19 mouse cellular contexts compared by ENCODE assay signal in genomic region chr10:96486724-96487123, GRCm38 (mm10).
"Had no signal": no experiment of that assay in that cellular context is flagged by ENCODE, and none has a peak within 500 bp of the region (broad histone marks: within the 10 kb centered on the region; RNA-seq: fewer than 3 reads in every experiment).

No protein-coding gene starts in this region.

- ATAC-seq: forebrain, embryonic 13.5 days; forebrain, embryonic 14.5 days; forebrain, embryonic 15.5 days; forebrain, embryonic 16.5 days; forebrain, postnatal 0 days had no signal

- DNase-seq: cerebellum, adult 8-10 months; cerebellum, adult 9-10 months; cerebellum, adult 9-11 months; cerebellum, postnatal 10 days; cerebellum, postnatal 14 days; cerebellum, postnatal 25 days; cerebellum, postnatal 36 days; embryo, embryonic 11 days; forebrain, postnatal 0 days; gastrocnemius, adult 2 months; gastrocnemius, postnatal 10 days; gastrocnemius, postnatal 14 days; gastrocnemius, postnatal 25 days; gastrocnemius, postnatal 36 days; heart, adult 2 months had no signal
